Mouse (Mus musculus): ENCODE measurements around the gene Auts2.

The Auts2 gene

DNA sequence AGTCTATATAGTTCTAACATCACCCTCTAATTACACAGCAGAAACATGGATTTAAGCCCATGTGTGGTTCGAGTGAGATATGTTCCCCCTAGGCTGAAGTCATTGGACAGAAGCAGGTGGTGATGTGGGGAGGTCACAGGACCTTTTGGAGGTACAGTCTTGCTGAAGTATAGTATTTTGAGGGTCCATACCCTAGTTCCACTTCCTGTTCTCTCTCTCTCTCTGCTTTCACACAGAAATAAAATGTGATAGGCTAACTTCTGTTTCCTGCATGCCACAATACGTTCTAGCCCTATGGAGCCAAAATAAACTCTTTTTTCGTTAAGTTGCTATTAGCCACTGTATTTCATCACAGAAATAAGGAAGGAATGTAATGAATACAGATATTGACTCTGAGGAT, 376.6 kb downstream of the Auts2 start:
- DNase-seq: no peak

DNA sequence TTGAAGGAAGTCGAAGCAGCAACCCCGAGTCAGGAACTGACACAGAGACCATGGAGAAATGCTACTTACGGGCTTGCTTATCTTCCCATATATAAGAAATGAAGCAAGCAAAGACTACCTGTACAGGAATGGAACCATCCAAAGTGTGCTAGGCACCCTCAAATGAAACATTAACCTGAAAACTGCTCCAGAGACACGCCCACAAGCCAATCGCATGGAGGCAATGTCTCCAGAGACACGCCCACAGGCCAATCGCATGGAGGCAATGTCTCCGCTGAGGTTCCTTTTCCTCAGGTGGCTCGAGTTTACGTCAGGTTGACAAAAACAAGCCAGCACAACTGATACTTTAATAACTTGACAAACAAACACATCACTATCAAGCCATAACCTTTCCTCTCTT, 379.2 kb downstream of the Auts2 start:
- no peak for DNase-seq

DNA sequence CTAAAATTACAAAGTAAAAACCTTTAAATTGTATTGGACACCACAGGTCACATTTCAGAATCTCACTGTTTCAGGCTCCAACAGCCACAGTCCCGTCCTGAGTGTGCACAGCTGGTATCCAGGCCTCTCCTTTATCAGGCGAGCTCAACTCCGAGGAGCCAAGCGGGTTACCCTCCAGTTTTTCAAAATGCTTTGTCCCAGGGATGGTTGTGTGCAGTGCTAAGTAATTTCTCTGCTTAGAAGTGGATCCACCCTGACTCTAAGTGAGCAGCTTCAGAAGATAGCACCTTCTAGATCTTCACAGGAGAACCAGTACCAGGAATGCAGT, 381.0 kb downstream of the Auts2 start:
- no peak for DNase-seq

DNA sequence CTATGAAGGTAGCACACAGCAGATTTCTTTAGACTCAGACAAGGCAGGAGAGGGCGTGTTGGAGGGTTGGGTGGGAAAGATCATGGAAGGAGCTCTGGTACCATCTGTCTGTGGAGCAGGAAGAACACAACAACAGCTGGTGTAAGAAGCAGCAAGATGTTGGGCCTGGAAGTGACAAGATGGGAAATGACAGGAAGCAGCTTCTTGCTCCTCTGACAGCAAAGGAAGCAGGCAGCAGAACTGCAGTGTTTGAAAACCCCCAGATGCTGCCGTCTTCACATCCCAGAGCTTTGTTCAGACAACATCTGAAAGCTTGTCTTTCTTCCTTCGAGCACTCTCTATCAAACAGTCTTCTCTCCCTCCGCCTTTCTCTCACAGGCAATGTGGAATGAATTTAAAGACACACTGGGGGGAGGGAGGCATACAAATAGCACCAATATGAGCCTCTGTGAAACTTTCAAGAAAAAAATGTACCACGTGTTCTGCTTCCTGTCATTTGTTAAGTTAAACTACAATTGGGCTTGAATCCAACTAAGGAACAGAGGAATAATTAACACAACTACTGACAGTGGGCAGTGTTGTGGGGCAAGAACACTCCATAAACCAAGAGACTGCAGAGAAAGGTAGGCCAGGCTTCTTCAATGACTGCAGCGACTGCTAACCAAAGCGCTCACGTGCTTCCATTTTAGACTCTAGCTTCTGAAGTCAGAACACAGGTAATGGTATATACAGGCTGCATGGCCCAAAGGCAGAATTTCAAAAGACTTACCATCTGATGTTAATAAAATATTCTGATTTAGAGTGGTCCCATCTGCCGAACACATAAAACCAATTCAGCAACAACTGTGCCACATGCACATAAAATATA, 381.6 kb downstream of the Auts2 start:
- no peak for DNase-seq

DNA sequence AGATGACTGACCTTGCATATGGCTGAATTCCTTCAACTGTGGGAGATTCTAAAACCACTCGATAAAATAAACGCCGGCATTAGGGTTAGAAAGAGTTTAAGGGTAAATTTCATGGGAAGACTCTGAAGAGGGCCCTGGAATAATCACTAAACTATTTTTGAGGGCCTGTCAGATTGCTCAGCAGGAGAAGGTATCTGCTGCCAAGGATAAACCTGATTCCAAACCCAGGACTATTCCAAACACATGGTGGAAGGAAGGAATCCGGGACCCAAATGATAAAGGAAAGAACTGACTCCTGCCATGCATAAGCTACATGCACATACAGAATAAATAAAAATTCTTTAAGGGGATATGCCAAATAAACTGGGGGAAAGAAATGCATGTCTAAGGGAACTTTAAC, 399.0 kb downstream of the Auts2 start:
- peak; percentile 22 to 37 for DNase-seq

DNA sequence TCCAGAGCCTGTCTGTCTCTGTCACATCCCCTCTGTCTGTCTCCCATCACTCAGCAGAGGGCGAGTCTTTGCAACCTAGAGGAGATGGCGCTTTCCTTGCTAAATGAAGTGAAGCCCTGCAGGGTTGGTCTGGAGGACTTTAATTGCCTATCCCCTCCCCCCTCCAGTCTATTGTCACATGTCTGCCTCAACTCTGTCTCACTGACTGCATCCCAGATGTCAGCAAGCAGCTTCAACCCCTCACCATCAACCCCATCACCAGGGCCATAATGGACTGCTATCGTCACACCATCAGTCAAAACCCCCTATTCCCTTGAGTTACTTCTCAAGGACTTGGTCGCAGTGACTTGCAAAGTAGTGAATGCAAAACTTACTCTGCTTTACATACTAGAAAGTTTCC, 402.3 kb downstream of the Auts2 start:
- DNase-seq: no peak

DNA sequence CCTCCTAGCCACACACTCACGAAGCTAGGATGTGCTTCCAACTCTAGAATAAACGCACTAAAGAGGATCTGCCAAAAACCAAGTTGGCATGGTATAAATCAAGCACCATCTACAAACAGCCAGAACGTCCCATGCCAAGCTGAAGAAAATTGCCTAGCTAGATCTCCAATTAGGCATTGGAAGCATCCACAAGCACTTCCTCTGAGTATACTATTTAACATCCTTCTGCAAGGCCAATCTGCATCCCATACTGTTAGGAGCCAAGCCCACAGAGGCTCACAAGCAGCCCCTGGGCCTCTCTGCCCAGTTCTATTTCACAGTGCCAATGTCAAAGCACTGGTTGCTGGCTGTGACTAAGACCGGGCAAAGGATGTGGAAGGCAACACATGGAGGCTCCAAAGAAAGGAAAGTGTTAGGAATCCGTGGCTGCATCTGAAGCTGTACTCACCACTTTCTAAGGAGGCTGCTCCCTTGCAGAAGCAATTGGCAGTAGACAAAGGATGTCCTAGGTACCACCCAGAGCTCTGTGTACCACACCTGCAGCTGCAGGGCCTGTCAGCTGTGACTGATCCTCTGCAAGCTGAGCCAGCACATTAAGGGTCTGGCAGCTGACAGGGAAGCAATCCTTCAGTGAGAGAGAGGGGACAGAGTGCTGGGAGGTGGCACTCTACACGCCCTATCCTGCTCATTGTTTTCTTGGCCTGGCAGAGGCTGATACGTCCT, 407.0 kb downstream of the Auts2 start:
- DNase-seq: peak in 1 of 2 experiments; percentile 14

DNA sequence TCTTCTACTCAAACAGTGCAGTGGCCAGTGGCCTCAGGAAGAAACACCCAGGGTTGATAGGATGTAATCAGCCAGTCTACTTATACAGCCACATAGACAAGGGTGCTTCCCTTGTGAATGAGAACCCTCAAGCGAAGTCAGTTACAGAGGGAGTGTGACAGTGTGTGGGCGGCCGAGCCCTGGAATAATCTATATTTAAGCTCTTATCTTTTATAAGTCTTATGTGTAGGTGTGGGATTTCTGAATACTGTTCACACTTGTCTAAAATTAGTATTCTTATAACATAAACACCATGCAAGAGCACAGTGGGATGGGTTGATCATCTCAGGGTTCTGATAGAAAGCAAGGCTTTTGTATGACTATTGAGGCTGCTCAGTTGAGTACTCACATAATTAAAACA, 411.2 kb downstream of the Auts2 start:
- DNase-seq: no peak

DNA sequence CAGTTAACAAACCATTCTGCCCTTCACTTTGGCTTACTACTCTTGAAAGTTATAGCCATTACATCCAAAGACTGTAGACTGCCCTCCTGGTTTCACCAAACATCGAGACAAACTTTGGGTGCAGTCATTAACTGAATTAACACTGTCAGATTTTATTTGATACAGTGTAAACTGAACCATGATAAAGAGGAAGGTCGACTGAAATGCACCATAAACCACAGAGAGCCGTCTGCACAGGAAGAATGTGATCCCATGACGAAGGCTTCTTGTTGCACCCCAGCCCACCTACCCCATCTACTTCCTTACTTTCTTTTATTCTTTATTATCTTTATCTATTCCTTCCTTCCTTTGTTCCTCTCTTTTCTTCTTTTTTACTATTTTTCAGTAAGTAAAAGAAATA, 412.6 kb downstream of the Auts2 start:
- DNase-seq: no peak

DNA sequence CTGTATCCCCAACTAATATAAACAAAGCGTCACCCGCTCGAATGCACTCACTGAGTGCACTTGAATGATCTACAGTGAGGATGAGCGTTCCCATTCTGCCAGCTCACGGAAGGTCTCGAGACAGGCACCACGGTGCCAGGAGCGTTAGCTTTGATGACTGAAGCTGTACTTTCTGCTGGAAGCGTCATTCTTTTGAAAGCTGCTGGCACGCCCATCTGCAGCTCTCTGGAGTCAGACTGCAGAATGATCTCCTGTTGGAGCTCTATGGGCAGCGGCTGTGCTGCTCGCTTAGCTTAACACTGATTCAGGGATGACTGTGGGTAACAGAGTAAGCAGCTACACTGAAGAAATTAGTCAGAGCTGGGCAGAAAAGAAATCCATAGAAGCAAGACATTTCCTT, 416.5 kb downstream of the Auts2 start:
- peak in 1 of 2 experiments; percentile 11 for DNase-seq

DNA sequence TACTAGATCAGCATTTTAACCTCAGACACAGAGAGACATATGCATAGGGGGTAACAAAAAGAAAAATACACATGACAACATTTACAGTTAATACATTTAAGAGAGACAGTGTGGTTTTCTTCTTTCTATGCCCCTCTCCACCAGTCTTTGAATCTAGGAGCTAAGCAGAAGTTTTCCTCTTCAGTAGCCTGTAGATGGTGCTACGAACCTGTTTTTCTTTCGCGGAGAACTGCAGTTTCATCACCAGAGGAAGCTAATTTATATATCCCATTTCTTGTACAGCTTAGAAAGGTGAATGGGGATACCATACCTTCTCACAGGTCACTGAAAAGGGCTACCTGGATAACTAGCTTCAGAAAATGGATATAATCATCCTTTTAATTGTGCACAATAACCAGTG, 427.5 kb downstream of the Auts2 start:
- peak in 1 of 2 experiments; percentile 37 for DNase-seq

DNA sequence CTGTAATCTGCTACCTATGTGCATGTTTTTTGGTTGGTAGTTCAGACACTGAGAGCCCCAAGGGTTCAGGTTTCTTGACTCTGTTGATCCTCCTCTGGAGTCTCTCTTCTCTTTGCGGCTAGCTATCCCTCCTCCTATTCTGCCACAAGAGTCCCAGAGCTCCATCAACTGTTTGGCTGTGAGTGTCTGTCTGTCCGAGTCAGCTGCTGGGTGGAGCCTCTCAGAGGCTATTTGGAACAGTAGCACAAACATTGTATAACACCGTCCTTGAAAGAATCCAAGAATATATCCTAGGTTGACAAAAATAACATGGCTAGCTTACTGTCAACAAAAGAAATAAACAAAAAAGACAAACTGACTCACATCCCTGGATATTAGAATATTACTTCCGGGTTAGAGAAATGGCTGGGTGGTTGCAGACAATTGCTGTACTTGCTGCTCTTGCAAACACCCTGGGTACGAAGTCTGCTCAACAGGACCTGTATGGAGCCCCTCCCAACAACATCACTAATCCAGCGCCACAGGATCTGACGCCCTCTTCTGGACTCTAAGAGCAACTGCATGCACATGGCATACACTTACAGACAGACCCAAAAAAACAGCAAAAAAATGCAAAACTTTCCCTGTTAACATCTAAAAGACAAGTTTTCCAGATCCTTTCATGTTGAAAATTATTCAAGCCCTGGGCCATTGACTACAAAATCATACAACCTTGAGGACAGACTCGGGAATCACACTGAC, 428.4 kb downstream of the Auts2 start:
- DNase-seq: no peak

DNA sequence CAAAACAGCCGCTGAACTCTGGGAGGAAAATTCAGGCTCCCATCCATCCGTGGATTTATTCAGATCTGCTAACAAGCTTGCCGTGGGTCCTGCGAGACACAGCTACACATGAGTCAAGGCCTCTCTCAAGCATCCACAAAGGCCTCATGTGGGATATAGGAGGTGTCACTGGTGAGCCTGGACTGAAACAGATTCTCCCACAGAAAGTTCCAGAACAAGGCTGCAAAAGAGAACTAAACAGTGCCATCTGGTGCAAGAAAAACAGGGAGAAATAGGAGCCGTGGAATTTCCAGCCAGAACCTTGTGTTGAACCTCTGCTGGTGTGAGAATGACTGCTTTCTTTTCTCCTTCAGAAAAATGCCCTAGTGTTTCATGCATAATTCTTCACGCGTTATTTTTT, 429.7 kb downstream of the Auts2 start:
- DNase-seq: peak; percentile 20 to 32

DNA sequence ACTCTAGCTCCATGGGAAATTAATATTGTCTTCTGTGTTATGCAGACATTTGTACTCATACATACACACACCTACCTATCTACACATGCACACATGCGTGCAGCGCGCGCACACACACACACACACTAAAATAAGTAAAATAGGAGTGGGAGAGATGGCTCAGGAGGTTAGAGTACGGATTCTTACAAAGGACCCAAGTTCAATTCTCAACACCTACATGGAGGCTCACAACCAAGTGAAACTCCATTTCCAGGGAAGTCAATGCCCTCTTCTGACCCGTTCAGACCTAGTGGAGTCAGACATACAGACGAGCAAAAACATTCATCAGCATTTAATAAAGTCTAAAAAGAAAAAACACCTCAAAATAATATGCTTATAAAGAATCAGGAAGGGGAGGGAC, 430.5 kb downstream of the Auts2 start:
- no peak for DNase-seq

DNA sequence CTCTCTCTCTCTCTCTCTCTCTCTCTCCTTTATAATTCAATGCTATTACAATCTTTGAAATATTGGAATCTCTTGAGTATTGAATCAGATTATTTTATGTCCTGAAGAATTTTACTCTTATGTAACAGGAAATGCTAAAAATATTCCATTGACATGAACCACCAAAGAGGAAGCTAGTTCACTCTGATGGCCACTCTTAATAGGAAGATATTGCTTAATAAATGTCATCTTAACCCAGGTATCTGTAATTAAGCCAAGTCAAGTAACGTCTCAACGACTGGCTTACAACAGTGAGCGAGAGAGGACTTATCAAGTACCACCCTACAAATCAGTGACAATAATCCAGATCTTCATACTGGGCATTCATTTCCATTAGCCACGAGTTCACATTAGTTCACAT, 440.7 kb downstream of the Auts2 start:
- DNase-seq: no peak

DNA sequence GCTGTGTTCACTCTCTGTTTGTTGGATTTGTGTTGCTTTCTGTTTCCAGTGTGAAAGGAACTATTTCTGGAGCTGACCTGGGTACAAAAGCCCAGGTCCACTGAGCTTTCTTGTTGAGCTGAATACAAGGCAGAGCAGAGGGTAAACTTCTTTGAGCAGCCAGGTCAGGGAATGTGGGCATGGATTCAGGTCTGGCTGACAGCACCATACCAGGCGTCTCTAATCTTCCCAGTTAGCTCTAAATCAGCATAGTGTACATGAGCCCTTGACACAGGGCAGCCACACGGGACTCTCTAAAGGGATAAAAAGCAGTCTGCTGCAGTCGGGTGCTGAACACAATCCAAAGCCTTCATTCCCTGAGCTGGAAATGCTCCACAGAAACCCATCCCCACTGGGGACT, 444.7 kb downstream of the Auts2 start:
- DNase-seq: no peak

DNA sequence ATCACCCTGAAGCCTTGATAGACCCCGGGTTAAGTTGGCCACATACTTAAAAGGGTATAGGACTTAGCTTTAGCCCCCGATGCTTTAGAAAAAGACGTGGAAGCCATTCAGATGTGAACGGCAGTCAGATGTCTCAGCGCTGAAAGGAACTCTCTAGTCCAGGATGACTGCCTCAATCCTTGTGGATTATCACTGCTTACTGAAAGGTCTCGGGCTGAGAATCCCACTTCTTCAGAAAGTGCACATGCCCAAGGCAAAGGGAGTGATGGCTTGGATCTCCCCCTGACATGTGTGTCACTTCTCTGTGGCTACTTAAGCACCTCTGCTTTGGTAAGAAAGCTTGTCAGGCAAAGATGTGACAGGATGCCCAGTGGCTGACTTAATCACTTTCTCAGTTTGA, 450.4 kb downstream of the Auts2 start:
- DNase-seq: no peak

DNA sequence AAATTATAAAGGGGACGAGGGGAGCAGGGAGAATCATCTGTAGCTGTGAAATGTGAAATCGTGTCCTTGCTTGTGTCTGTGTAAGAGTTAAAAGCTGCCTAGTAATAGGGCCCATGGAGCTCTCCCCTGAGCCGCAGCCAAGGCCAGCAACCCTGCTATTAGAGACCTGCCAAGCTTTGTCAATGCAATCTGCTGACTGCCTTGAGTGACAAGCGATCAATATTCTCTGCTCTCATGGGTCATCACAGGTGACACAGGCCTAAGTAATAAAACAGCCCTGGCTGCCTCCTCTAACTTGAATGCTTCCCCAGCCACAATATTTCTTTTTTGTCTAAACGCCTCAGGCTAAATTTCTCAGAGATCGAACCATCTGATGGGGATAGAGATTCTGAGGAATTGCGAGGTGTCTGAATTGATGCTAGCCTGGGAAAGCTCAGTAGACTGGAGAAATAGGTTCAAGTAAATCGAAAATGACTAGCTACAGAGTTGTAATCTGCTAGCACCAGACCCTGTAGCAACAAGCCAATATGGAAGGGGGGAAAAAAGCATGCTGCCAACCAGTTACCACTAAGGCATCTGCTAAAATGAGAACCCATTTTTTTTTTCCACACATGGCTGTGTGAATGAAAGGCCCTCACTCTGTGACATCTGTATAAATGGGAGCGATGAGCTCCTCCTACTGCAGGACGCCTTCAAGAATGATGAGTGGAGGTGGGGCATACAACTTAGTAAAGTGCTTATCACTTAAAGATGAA, 453.5 kb downstream of the Auts2 start:
- DNase-seq: no peak

DNA sequence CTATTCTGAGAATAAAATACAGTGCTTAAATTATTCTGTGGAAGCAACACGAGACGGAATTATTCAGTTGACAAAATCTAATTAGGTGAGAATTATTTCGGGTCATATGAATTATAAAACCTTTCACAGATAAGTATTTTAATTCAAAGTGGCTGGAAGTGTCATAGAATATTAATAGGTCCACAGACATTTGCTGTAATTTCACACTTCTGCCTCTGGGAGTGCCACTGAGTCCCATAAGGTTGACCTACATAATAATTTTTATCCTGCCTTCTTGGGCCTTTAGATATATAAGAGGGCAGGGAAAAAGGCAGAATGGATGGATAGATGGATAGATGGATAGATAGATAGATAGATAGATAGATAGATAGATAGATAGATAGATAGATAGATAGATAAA, 454.6 kb downstream of the Auts2 start:
- no peak for DNase-seq

DNA sequence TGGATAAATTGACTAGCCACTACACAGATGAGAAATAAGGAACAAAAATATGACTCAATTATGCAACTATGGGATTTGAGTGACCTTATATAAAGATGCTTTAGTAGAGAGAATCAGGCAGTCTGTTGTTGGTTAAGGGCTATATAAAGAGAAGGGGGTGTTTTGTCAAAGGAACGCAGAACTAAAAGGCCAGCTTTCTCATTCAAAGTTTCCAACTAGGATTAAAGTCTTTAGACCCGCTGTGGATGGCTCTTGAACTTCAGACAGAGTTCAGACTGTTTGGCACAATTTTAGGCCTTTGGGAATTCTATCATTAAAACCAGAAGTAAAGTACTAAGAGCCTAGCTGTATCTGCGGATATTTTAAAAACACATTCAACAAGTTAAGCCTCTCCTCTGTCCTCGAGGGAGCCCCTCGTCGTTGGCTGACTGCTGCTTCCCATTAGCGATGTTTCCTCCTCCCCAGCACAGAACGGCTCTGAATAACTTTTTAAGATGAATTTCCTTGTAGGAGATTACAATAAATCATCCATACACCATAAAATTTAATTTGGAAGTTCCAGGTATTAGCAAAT, 459.3 kb downstream of the Auts2 start:
- DNase-seq: no peak

DNA sequence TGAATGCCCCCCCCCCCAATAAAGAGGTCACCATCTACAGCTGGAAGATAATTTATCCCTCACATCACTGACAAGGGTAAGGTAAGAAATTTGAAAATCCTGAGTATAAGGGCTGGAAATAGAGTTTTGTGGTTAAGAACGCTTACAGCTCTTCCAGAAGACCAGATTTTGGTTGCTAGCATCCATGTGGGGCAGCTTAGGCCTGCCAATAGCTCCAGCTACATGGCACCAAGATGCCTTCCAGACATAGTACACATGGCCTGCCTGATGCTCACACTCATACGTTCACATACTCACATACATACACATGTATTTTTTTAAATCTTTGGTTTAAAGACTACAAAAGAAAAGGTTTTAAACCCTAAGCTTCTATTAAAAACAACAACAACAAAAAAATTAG, 467.2 kb downstream of the Auts2 start:
- DNase-seq: no peak

DNA sequence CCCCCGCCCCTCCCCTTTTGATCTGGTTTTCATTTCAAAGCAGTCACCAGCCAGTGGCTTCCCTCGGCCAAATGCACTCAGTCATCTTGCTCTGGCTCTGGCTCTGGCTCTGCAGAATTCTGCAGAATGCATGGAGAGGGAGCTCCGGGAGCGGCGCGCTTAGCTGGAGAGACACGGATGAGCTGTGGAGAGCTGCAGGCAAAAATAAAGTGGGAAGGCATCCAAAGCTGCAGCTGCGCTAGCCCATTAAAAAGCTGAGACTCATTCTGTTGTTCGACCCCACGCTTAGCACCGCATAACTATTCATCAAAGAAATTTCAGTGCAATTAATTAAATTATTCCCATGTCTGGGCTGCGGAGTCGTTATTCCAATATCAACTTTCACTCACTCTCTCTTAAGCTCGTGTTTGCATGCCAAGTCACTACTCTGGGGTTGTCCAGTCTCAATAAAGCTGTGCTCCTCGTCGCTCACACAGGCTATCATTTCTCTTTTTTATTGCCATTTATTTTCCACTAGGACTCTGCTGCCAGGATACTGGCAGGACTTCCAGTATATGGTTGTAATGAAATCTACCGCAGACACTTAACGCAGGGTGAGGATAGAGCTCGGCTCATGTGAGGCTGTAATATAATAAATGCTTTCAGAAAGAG, 468.3 kb downstream of the Auts2 start:
- peak; percentile 51 to 63 for DNase-seq
